Mouse (Mus musculus): ENCODE data around the gene Gtpbp1.
"Not testable (repeated sequence)": the region's sequence is repeated elsewhere in the genome, so short reads cannot be mapped to it uniquely, and the experiment has no call there.

Gene Gtpbp1

GRCm38 (mm10) chr15:79690426-79691022 is at the start of gene Gtpbp1:
TSS of gene Gtpbp1 (plus strand) at chr15:79690845.
- peak; percentile 100 for DNase-seq (ENCODE audit: low read depth, low spot score)

GRCm38 (mm10) chr15:79641135-79641817 is 49.4 kb upstream of the Gtpbp1 start:
- no peak for DNase-seq (ENCODE audit: low read depth, low spot score)

- no peak for DNase-seq (ENCODE audit: low read depth, low spot score)
Observed at GRCm38 (mm10) chr15:79645483-79645882, 45.2 kb upstream of the Gtpbp1 start.

GRCm38 (mm10) chr15:79648130-79648529 is 42.5 kb upstream of the Gtpbp1 start:
- no peak for DNase-seq (ENCODE audit: low read depth, low spot score)

GRCm38 (mm10) chr15:79650569-79650968 is 40.1 kb upstream of the Gtpbp1 start:
- no peak for DNase-seq (ENCODE audit: low read depth, low spot score)

- DNase-seq (ENCODE audit: low read depth, low spot score) = no peak
Observed at GRCm38 (mm10) chr15:79651481-79651880, 39.2 kb upstream of the Gtpbp1 start.

- peak; percentile 62 for DNase-seq (ENCODE audit: low read depth, low spot score)
Observed at GRCm38 (mm10) chr15:79656451-79656850, 34.2 kb upstream of the Gtpbp1 start.

- DNase-seq (ENCODE audit: low read depth, low spot score) = peak; percentile 72
Observed at GRCm38 (mm10) chr15:79657837-79658530, 32.7 kb upstream of the Gtpbp1 start.

- peak; percentile 90 for DNase-seq (ENCODE audit: low read depth, low spot score)
Observed at GRCm38 (mm10) chr15:79658531-79659375, 31.9 kb upstream of the Gtpbp1 start, which contains the start of the genes Fam227a and Cby1. TSS of gene Fam227a (minus strand) at chr15:79658956. TSS of gene Cby1 (plus strand) at chr15:79659199.

GRCm38 (mm10) chr15:79661852-79662251 is 28.8 kb upstream of the Gtpbp1 start:
- DNase-seq (ENCODE audit: low read depth, low spot score) = no peak

- DNase-seq (ENCODE audit: low read depth, low spot score) = peak; percentile 83
Observed at GRCm38 (mm10) chr15:79664666-79665065, 26.0 kb upstream of the Gtpbp1 start.

- DNase-seq (ENCODE audit: low read depth, low spot score) = no peak
Observed at GRCm38 (mm10) chr15:79669195-79669594, 21.4 kb upstream of the Gtpbp1 start.

- DNase-seq (ENCODE audit: low read depth, low spot score) = peak; percentile 94
Observed at GRCm38 (mm10) chr15:79670249-79670971, 20.2 kb upstream of the Gtpbp1 start, which contains the start of gene Tomm22. TSS of gene Tomm22 (plus strand) at chr15:79670861.

GRCm38 (mm10) chr15:79670972-79671299 is 19.7 kb upstream of the Gtpbp1 start:
- no peak for DNase-seq (ENCODE audit: low read depth, low spot score)

GRCm38 (mm10) chr15:79671828-79672348 is 18.8 kb upstream of the Gtpbp1 start:
- DNase-seq (ENCODE audit: low read depth, low spot score) = not testable (repeated sequence)

GRCm38 (mm10) chr15:79677936-79678335 is 12.7 kb upstream of the Gtpbp1 start:
- no peak for DNase-seq (ENCODE audit: low read depth, low spot score)

- no peak for DNase-seq (ENCODE audit: low read depth, low spot score)
Observed at GRCm38 (mm10) chr15:79681973-79682372, 8.7 kb upstream of the Gtpbp1 start.

- no peak for DNase-seq (ENCODE audit: low read depth, low spot score)
Observed at GRCm38 (mm10) chr15:79683146-79683545, 7.5 kb upstream of the Gtpbp1 start.

GRCm38 (mm10) chr15:79683707-79684465 is 6.8 kb upstream of the Gtpbp1 start:
- DNase-seq (ENCODE audit: low read depth, low spot score) = no peak

- no peak for DNase-seq (ENCODE audit: low read depth, low spot score)
Observed at GRCm38 (mm10) chr15:79684616-79685015, 6.0 kb upstream of the Gtpbp1 start.
